Mouse (Mus musculus) intestine, embryonic 16.5 days (tissue): ENCODE measurements at regions not wholly inside any gene's neighbourhood (a gene's known extent, or its start where the extent isn't known, plus 50 kb on each side); places are given as distances from the start of the nearest gene placed in this dataset.

Source experiments
- ATAC-seq: fragments of 200-750 bp; cut with Nextera tagmentation; 2 replicates; pipeline ENCODE4 v1.8.0; 2017; ENCODE audit warnings: moderate TSS enrichment, moderate library complexity
- H3K27ac ChIP-seq: fragments of 300-500 bp; sonication (generic); 2 replicates; pipeline ENCODE4 v1.5.1; 2014; ENCODE audit warnings: mild to moderate bottlenecking, low read length
- H3K27me3 ChIP-seq: fragments of 300-500 bp; sonication (generic); replicated peaks from 2 replicates; pipeline ENCODE4 v1.6.1; 2014; ENCODE audit warnings: low read length, control low read depth, mixed read lengths; ENCODE audit not compliant: control insufficient read depth, insufficient read depth
- H3K36me3 ChIP-seq: fragments of 300-500 bp; sonication (generic); 2 replicates; pipeline ENCODE4 v1.6.1; 2014; ENCODE audit warnings: low read length, control low read depth; ENCODE audit not compliant: control insufficient read depth, insufficient read depth
- H3K4me1 ChIP-seq: fragments of 300-500 bp; sonication (generic); 2 replicates; pipeline ENCODE4 v1.6.1; 2014; ENCODE audit warnings: low read length, control low read depth, mixed read lengths; ENCODE audit not compliant: control insufficient read depth, insufficient read depth
- H3K4me2 ChIP-seq: fragments of 300-500 bp; sonication (generic); 2 replicates; pipeline ENCODE4 v1.6.1; 2014; ENCODE audit warnings: low read depth, low read length, control low read depth
- H3K4me3 ChIP-seq: fragments of 300-500 bp; sonication (generic); 2 replicates; pipeline ENCODE4 v1.5.1; 2014; ENCODE audit warnings: mild to moderate bottlenecking, low read length
- H3K9ac ChIP-seq: fragments of 300-500 bp; sonication (generic); 2 replicates; pipeline ENCODE4 v1.6.1; 2014; ENCODE audit warnings: low read depth, low read length
- H3K9me3 ChIP-seq: fragments of 300-500 bp; sonication (generic); 2 replicates; pipeline ENCODE4 v1.6.1; 2016; ENCODE audit warnings: low read length, control low read depth; ENCODE audit not compliant: control insufficient read depth
- WGBS: fragments of 180-500 bp; shearing (Covaris S2); extraction: QIAGEN DNeasy Blood & Tissue Kit; methylation state at CpG from one replicate; pipeline ENCODE4 v1.1.7; 2014; 5-methylcytosine and 5-hydroxymethylcytosine counted together

DNA sequence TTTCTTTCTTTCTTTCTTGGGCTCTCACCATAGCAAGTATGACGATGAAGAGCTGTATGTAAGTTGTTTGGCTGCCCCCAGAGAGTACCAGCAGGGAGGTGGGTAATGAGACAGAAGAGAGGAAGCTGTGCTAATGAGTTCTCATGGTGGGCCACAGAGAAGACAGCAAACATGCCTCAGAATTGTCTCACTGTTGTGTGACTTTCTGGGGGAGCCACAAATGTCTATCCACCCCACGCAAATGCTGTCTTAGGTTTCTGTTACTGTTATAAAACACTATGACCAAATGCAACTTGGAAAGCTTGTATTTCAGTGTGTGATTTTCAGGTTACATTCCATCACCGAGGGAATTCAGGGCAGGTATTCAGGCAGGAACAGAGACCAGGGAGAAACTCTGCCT is 131.0 kb downstream of the Rsl24d1 start:
- Histone ChIP-seq H3K4me2 (no peak overlapping the region), H3K4me1 (no peaks in the 10 kb centered on the region), H3K9me3 (no peaks in the 10 kb centered on the region), H3K27ac (no peak overlapping the region), H3K4me3 (no peak overlapping the region), H3K27me3 (no peaks in the 10 kb centered on the region), H3K9ac (no peak overlapping the region), H3K36me3 (no peaks in the 10 kb centered on the region)
- WGBS, result 77% methylated on average over 3 of the region's 3 CpGs
- ATAC-seq, result no peak

DNA sequence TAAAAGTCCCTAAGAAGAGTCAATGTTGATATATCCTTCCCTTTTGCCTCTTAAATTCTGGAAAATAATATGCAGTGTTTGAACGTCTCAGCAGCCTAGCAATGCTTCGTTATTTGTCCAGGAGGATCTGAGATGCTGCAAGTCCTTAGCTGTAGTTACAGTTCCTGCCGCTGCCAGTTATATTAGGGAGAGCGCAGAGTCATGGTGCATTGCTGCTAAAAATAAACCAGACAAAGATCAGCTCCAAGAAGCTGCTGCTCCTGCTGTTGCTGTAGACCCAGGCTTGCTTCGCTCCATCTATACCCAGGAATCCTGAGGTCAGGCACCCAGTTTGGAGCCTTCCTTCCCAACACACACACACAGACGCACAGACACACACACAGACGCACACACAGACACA is 132.3 kb downstream of the Rsl24d1 start:
- ATAC-seq, result no peak
- WGBS, result 61% methylated on average over 7 of the region's 7 CpGs

DNA sequence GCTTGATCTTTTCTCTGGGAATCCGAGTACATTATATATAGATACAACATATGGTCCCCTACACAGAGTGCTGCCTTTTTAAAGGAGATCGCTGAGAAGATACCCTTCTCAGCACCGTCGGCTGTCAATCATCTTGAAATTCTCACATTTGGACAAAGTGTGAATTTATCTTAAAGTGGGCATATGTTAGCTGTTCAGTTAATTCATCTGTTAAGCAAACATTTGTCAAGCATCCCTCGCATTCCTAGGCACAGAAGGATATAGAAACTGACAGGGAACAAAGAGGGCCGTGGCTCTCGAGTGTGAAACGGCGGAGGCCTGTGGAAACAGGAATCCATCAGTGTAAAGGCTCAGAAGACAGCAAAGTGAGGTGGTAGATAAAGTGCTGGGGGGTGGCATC is 144.9 kb downstream of the Rsl24d1 start:
- Histone ChIP-seq H3K4me1 (no peaks in the 10 kb centered on the region), H3K36me3 (no peaks in the 10 kb centered on the region), H3K9me3 (no peaks in the 10 kb centered on the region), H3K9ac (no peak overlapping the region), H3K27me3 (no peaks in the 10 kb centered on the region), H3K4me3 (no peak overlapping the region), H3K4me2 (no peak overlapping the region), H3K27ac (no peak overlapping the region)
- 69% methylated on average over 9 of the region's 9 CpGs for WGBS
- no peak for ATAC-seq

More for the DNA sequence above, 132.3 kb downstream of the Rsl24d1 start:
- Histone ChIP-seq H3K4me2 (no peak overlapping the region), H3K27ac (no peak overlapping the region), H3K4me3 (no peak overlapping the region), H3K9me3 (no peaks in the 10 kb centered on the region), H3K4me1 (no peaks in the 10 kb centered on the region), H3K36me3 (no peaks in the 10 kb centered on the region), H3K27me3 (no peaks in the 10 kb centered on the region), H3K9ac (no peak overlapping the region)

DNA sequence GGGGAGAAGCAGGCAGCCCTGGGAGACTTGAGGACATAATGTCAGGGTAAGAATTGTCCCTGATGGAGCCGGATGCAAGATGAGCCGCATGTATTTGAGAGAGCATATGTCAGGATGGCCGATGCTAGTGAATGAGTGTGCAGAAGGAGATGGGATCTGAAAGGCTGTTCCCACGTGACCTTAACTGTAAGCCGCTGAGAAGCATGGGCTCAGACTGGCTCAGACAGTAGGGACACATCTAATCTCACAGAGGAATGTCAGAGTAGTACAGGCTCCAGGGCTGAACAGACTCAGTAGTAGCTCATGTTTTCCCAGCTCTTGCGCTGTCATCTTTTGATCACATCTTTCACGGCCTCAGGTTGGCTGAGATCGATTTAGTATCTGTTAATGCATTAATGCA is 145.4 kb downstream of the Rsl24d1 start:
- WGBS, result 88% methylated on average over 8 of the region's 8 CpGs
- no peak overlapping the region for H3K27ac ChIP-seq

DNA sequence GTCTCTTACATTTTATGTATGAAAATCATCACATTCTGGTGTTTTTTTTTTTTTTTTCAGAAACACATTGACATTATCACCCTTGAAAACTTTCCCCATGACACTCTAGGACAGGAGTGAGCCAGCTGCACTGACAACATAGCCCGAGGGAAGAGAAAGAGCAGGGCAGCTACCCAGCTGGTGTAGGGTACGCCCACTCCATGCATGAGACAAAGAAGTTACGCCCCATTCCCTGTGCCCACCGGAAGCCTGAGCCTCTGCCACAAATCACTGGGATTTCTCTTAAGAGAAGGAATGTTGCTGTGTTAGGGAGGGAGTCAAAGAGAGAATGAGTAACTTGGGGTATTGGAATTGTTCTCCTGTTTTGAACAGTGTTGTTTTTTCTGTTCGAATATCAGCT is 149.5 kb downstream of the Rsl24d1 start:
- H3K9me3 ChIP-seq, result no peaks in the 10 kb centered on the region
- no peak overlapping the region for H3K4me3 ChIP-seq
- no peak overlapping the region for H3K4me2 ChIP-seq
- no peak for ATAC-seq
- no peaks in the 10 kb centered on the region for H3K4me1 ChIP-seq
- no peaks in the 10 kb centered on the region for H3K36me3 ChIP-seq
- no peak overlapping the region for H3K9ac ChIP-seq
- no peak overlapping the region for H3K27ac ChIP-seq
- H3K27me3 ChIP-seq, result no peaks in the 10 kb centered on the region
- 62% methylated on average over 5 of the region's 5 CpGs for WGBS

More for the DNA sequence above, 145.4 kb downstream of the Rsl24d1 start:
- Histone ChIP-seq H3K9ac (no peak overlapping the region), H3K9me3 (no peaks in the 10 kb centered on the region), H3K27me3 (no peaks in the 10 kb centered on the region), H3K4me3 (no peak overlapping the region), H3K4me1 (no peaks in the 10 kb centered on the region), H3K4me2 (no peak overlapping the region), H3K36me3 (no peaks in the 10 kb centered on the region)
- no peak for ATAC-seq

DNA sequence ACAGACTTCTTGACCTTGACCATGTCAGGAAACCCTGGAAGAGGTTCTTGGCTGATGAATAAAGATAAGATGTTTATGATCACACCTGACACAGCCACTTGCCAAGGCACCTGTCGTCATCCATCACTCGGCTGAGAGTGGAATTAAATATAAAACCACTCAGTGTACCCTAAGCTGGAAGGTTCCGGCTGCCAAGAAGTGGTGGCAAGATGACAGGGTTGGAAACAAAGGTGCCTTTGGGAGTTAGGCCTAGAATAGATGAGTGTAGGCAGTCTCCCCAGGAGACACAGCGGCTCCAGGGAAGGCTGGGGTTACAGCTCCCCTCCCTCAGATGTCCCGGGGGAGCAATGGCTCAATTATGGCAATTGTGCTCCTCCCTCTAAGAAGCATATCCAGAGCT is 157.0 kb downstream of the Rsl24d1 start:
- Histone ChIP-seq H3K36me3 (no peaks in the 10 kb centered on the region), H3K27me3 (no peaks in the 10 kb centered on the region), H3K4me1 (no peaks in the 10 kb centered on the region), H3K27ac (no peak overlapping the region), H3K9ac (no peak overlapping the region), H3K9me3 (no peaks in the 10 kb centered on the region), H3K4me2 (no peak overlapping the region), H3K4me3 (no peak overlapping the region)
- ATAC-seq, result no peak
- WGBS, result 75% methylated on average over 5 of the region's 5 CpGs

DNA sequence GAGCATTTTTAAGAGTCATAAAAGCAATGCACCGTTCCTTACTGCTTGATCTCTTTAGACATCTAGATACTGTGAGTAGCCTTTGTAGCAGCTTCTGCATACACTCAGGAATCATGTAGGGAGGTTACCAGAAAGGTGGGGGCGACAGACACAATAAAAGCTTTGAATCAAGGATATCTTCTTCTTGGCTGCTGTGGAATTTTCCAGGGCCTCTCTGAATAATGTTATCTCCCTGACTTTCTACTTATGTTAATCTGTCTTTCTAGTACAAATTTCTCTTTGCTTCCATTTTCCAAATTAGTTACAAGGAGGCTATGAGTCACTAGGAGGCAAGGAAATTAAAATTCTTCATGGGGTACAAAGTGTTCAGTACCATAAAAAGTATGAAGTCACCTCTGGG is 159.4 kb downstream of the Rsl24d1 start:
- H3K9me3 ChIP-seq, result no peaks in the 10 kb centered on the region
- no peak overlapping the region for H3K9ac ChIP-seq
- no peaks in the 10 kb centered on the region for H3K27me3 ChIP-seq
- no peak overlapping the region for H3K4me2 ChIP-seq
- H3K4me3 ChIP-seq, result no peak overlapping the region
- no peak for ATAC-seq
- H3K4me1 ChIP-seq, result no peaks in the 10 kb centered on the region
- no peaks in the 10 kb centered on the region for H3K36me3 ChIP-seq
- 57% methylated on average over 2 of the region's 2 CpGs for WGBS
- no peak overlapping the region for H3K27ac ChIP-seq

DNA sequence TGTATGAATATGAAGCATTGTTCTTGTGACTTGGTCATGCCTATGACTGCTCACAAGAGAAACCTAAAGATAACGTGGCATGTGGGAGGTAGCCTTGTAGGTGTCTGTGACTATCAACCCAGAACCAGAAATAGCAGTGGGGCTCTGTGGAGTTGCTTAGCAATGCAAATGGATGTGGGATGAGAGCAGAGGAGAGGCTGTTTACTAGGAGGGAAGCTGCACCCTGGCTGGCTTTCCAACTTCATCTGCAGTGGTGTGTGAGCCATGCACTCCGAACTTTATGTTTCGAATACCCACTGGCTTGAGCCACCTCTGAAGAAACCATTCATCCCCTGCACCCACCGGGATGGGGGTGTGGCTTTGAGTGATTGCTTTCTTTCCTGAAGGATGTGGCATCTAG is 160.5 kb downstream of the Rsl24d1 start:
- H3K27ac ChIP-seq, result no peak overlapping the region
- WGBS, result 76% methylated on average over 4 of the region's 4 CpGs
- H3K9ac ChIP-seq, result no peak overlapping the region
- no peak overlapping the region for H3K4me2 ChIP-seq
- no peaks in the 10 kb centered on the region for H3K9me3 ChIP-seq
- H3K4me1 ChIP-seq, result no peaks in the 10 kb centered on the region
- no peaks in the 10 kb centered on the region for H3K36me3 ChIP-seq
- no peaks in the 10 kb centered on the region for H3K27me3 ChIP-seq
- H3K4me3 ChIP-seq, result no peak overlapping the region
- ATAC-seq, result no peak

DNA sequence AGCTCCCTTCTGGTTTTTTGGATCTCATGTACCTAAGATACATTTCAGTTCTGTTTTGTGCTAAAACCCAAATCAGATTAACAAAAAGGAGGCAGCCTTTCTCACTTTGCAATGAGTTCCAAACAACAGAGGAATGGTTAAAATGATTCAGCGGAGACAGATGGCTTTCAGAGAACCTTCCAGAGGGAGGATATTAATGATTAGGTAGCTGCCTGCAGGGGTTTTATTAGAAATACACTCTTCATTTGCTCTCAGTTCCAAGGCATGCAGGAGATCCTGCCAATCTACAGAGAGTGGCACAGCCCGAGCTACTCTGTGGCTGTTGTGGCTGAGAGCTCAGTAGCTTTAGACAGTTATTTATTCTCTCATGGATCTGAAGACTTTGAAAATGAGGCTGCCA is 162.4 kb downstream of the Rsl24d1 start:
- Histone ChIP-seq H3K4me3 (no peak overlapping the region), H3K9ac (no peak overlapping the region), H3K27me3 (no peaks in the 10 kb centered on the region), H3K4me1 (no peaks in the 10 kb centered on the region), H3K36me3 (no peaks in the 10 kb centered on the region), H3K27ac (no peak overlapping the region), H3K9me3 (no peaks in the 10 kb centered on the region), H3K4me2 (no peak overlapping the region)
- no peak for ATAC-seq
- WGBS, result 81% methylated on average over 2 of the region's 2 CpGs

DNA sequence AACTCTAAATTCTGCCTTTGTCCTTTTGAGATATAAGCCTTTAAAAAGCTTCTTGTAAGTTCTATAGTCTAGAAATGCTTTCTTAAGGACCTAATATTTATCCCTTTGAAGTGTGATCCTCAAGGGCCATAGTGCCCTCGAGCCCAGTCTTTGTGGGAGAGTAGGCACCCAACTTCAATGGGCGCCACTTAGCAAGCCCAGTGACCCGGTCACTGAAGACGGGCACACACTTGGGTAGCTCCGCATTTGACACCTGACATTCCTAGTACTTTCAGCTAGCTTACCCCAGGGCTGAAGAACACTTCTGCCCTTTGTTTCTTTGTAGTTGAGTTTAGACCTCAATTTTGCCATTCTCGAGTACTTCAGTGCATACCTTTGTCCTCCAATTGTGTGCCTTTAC is 182.1 kb downstream of the Rsl24d1 start:
- Histone ChIP-seq H3K27ac (no peak overlapping the region), H3K9ac (no peak overlapping the region), H3K4me1 (no peaks in the 10 kb centered on the region), H3K27me3 (no peaks in the 10 kb centered on the region), H3K4me2 (no peak overlapping the region), H3K36me3 (no peaks in the 10 kb centered on the region), H3K4me3 (no peak overlapping the region), H3K9me3 (no peaks in the 10 kb centered on the region)
- WGBS, result 89% methylated on average over 6 of the region's 6 CpGs
- ATAC-seq, result no peak
